Mouse (Mus musculus) embryonic facial prominence, embryonic 11.5 days (tissue): ENCODE measurements around the gene Ciita. TPM values are rescaled to one million over a fixed set of nuclear protein-coding genes. Genes with fewer than 3 reads are reported as not detected.

Source experiments
- ATAC-seq: fragments of 200-750 bp; cut with Nextera tagmentation; replicated peaks from 2 replicates; pipeline ENCODE4 v1.8.0; 2017; ENCODE audit warnings: low read depth; ENCODE audit not compliant: insufficient number of reproducible peaks, low FRiP score, low TSS enrichment
- DNase-seq: peaks from one replicate; pipeline ENCODE4 v3.0.0-alpha.2; 2015; ENCODE audit warnings: low spot score
- H3K27ac ChIP-seq: fragments of 300-500 bp; sonication (generic); replicated peaks from 2 replicates; pipeline ENCODE4 v1.5.1; 2014; ENCODE audit warnings: mild to moderate bottlenecking, low read depth, low read length, control low read depth
- H3K27me3 ChIP-seq: fragments of 300-500 bp; sonication (generic); 2 replicates; pipeline ENCODE4 v1.6.1; 2014; ENCODE audit warnings: mild to moderate bottlenecking, low read length, moderate library complexity, mixed read lengths; ENCODE audit not compliant: control insufficient read depth, insufficient read depth
- H3K36me3 ChIP-seq: fragments of 300-500 bp; sonication (generic); replicated peaks from 2 replicates; pipeline ENCODE4 v1.6.1; 2014; ENCODE audit warnings: low read depth, mild to moderate bottlenecking, low read length, moderate library complexity, mixed read lengths; ENCODE audit not compliant: control insufficient read depth, insufficient read depth
- H3K4me1 ChIP-seq: fragments of 300-500 bp; sonication (generic); 2 replicates; pipeline ENCODE4 v1.6.1; 2014; ENCODE audit warnings: low read length, mixed read lengths; ENCODE audit not compliant: control insufficient read depth, insufficient read depth
- H3K4me2 ChIP-seq: fragments of 300-500 bp; sonication (generic); 2 replicates; pipeline ENCODE4 v1.6.1; 2014; ENCODE audit warnings: low read depth, mild to moderate bottlenecking, control low read depth, low read length, moderate library complexity
- H3K4me3 ChIP-seq: fragments of 300-500 bp; sonication (generic); 2 replicates; pipeline ENCODE4 v1.5.1; 2014; ENCODE audit warnings: low read depth, low read length, control low read depth
- H3K9ac ChIP-seq: fragments of 300-500 bp; sonication (generic); replicated peaks from 2 replicates; pipeline ENCODE4 v1.6.1; 2014; ENCODE audit warnings: mild to moderate bottlenecking, control low read depth, low read length
- H3K9me3 ChIP-seq: fragments of 300-500 bp; sonication (generic); replicated peaks from 2 replicates; pipeline ENCODE4 v1.6.1; 2016; ENCODE audit warnings: mild to moderate bottlenecking, low read length, inconsistent platforms, mixed read lengths; ENCODE audit not compliant: control insufficient read depth
- WGBS: fragments of 180-500 bp; shearing (Covaris S2); extraction: QIAGEN DNeasy Blood & Tissue Kit; methylation state at CpG from one replicate; pipeline ENCODE4 v1.1.7; 2014; 5-methylcytosine and 5-hydroxymethylcytosine counted together
- polyA plus RNA-seq: library from polyadenylated mRNA; unstranded; fragments of >200 nt; fragmentation: Nextera tagmentation; extraction: Ambion mirVana; gene quantifications from 2 replicates; pipeline ENCODE4 v1.2.1, GENCODE M21; 2014

The Ciita gene
- polyA plus RNA-seq, 1 experiment from 2014 or later, result 0.13 TPM

GRCm38 (mm10) chr16:10454583-10454974 lies 25.3 kb upstream of the Ciita start:
- Histone ChIP-seq H3K9ac (no peak overlapping the region), H3K4me1 (no peaks in the 10 kb centered on the region), H3K27ac (no peak overlapping the region), H3K9me3 (no peaks in the 10 kb centered on the region), H3K4me2 (no peak overlapping the region), H3K36me3 (no peaks in the 10 kb centered on the region), H3K27me3 (no peaks in the 10 kb centered on the region), H3K4me3 (no peak overlapping the region)
- ATAC-seq (no peak), DNase-seq (no peak)
- 36% methylated on average over 3 of the region's 3 CpGs for WGBS

GRCm38 (mm10) chr16:10460188-10460587 lies 19.7 kb upstream of the Ciita start:
- Histone ChIP-seq H3K27ac (no peak overlapping the region), H3K9ac (no peak overlapping the region), H3K4me2 (no peak overlapping the region), H3K4me3 (no peak overlapping the region), H3K9me3 (no peaks in the 10 kb centered on the region), H3K36me3 (no peaks in the 10 kb centered on the region), H3K4me1 (no peaks in the 10 kb centered on the region), H3K27me3 (no peaks in the 10 kb centered on the region)
- DNase-seq, result no peak
- WGBS, result 84% methylated on average over 2 of the region's 2 CpGs
- ATAC-seq, result no peak

GRCm38 (mm10) chr16:10461178-10461577 lies 18.7 kb upstream of the Ciita start:
- no peaks in the 10 kb centered on the region for H3K4me1 ChIP-seq
- H3K36me3 ChIP-seq, result no peaks in the 10 kb centered on the region
- no peak overlapping the region for H3K27ac ChIP-seq
- DNase-seq (no peak), ATAC-seq (no peak)
- no peak overlapping the region for H3K4me3 ChIP-seq
- WGBS, result 90% methylated on average over 2 of the region's 2 CpGs
- H3K27me3 ChIP-seq, result no peaks in the 10 kb centered on the region
- no peaks in the 10 kb centered on the region for H3K9me3 ChIP-seq
- no peak overlapping the region for H3K4me2 ChIP-seq
- H3K9ac ChIP-seq, result no peak overlapping the region

GRCm38 (mm10) chr16:10465011-10465681 lies 14.7 kb upstream of the Ciita start:
- DNase-seq, result no peak
- ATAC-seq, result no peak
- Histone ChIP-seq H3K27me3 (no peaks in the 10 kb centered on the region), H3K9ac (no peak overlapping the region), H3K27ac (no peak overlapping the region), H3K4me3 (no peak overlapping the region), H3K36me3 (no peaks in the 10 kb centered on the region), H3K9me3 (no peaks in the 10 kb centered on the region), H3K4me1 (no peaks in the 10 kb centered on the region), H3K4me2 (no peak overlapping the region)
- 35% methylated on average over 4 of the region's 4 CpGs for WGBS

- Histone ChIP-seq H3K4me3 (no peak overlapping the region), H3K27me3 (no peaks in the 10 kb centered on the region), H3K27ac (no peak overlapping the region), H3K9me3 (no peaks in the 10 kb centered on the region), H3K9ac (no peak overlapping the region), H3K4me1 (no peaks in the 10 kb centered on the region), H3K4me2 (no peak overlapping the region), H3K36me3 (no peaks in the 10 kb centered on the region)
- DNase-seq, result no peak
- no peak for ATAC-seq
- WGBS, result 24% methylated on average over 11 of the region's 11 CpGs
Measured at GRCm38 (mm10) chr16:10467391-10468107, 12.3 kb upstream of the Ciita start.

- H3K36me3 ChIP-seq, result no peaks in the 10 kb centered on the region
- no peak for ATAC-seq
- 65% methylated on average over 1 of the region's 1 CpGs for WGBS
- DNase-seq, result no peak
- no peaks in the 10 kb centered on the region for H3K27me3 ChIP-seq
- H3K4me2 ChIP-seq, result no peak overlapping the region
- H3K4me3 ChIP-seq, result no peak overlapping the region
- H3K9ac ChIP-seq, result no peak overlapping the region
- H3K27ac ChIP-seq, result no peak overlapping the region
- no peaks in the 10 kb centered on the region for H3K9me3 ChIP-seq
- no peaks in the 10 kb centered on the region for H3K4me1 ChIP-seq
Measured at GRCm38 (mm10) chr16:10468201-10468600, 11.7 kb upstream of the Ciita start.

- H3K27me3 ChIP-seq, result no peaks in the 10 kb centered on the region
- H3K36me3 ChIP-seq, result no peaks in the 10 kb centered on the region
- ATAC-seq (no peak), DNase-seq (no peak)
- no peak overlapping the region for H3K9ac ChIP-seq
- no peak overlapping the region for H3K4me3 ChIP-seq
- no peaks in the 10 kb centered on the region for H3K9me3 ChIP-seq
- no peaks in the 10 kb centered on the region for H3K4me1 ChIP-seq
- WGBS, result 91% methylated on average over 3 of the region's 3 CpGs
- H3K27ac ChIP-seq, result no peak overlapping the region
- H3K4me2 ChIP-seq, result no peak overlapping the region
Measured at GRCm38 (mm10) chr16:10471950-10472349, 7.9 kb upstream of the Ciita start.

GRCm38 (mm10) chr16:10474956-10475355 lies 4.9 kb upstream of the Ciita start:
- Histone ChIP-seq H3K4me3 (no peak overlapping the region), H3K9me3 (no peaks in the 10 kb centered on the region), H3K4me1 (no peaks in the 10 kb centered on the region), H3K27me3 (no peaks in the 10 kb centered on the region), H3K36me3 (no peaks in the 10 kb centered on the region), H3K9ac (no peak overlapping the region), H3K4me2 (no peak overlapping the region), H3K27ac (no peak overlapping the region)
- DNase-seq, result no peak
- 76% methylated on average over 3 of the region's 3 CpGs for WGBS
- no peak for ATAC-seq
